Mouse (Mus musculus) embryonic fibroblast, embryonic 13.5 days (primary cell): ENCODE results near the gene Gnas.

ENCODE experiments used
- CTCF ChIP-seq: IDR thresholded peaks from 2 replicates; pipeline ENCODE4 v1.5.1; 2011; ENCODE audit warnings: mild to moderate bottlenecking, control low read depth, low read length, moderate library complexity, borderline replicate concordance; ENCODE audit not compliant: insufficient read depth
- POLR2A ChIP-seq: IDR thresholded peaks from 2 replicates; pipeline ENCODE4 v1.6.1; 2011; ENCODE audit warnings: low read depth, mild to moderate bottlenecking, control low read depth, low read length, moderate library complexity

DNA sequence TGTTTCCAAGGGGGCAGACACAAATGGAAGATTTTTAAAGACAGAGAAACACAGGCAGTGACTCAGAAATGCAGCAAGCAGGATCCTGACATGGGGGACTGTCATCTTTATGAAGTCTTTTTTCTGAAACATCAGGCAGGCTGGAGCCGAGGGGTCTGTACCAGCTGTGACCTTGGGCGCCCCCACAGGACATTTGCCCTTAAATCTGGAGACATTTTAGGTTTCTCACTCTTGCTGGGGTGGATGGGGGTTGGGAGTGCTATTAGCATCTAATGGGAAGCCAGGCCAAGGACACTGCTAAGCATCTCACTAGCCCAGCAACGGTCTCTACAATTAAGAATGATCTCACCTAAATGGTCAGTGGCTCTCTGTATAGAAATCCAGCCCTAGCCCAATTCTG is 24.1 kb upstream of the Gnas start:
- TF ChIP-seq CTCF (no peak), POLR2A (no peak)
